ENCODE assay signal across 9 mouse cellular contexts in the genomic region with DNA sequence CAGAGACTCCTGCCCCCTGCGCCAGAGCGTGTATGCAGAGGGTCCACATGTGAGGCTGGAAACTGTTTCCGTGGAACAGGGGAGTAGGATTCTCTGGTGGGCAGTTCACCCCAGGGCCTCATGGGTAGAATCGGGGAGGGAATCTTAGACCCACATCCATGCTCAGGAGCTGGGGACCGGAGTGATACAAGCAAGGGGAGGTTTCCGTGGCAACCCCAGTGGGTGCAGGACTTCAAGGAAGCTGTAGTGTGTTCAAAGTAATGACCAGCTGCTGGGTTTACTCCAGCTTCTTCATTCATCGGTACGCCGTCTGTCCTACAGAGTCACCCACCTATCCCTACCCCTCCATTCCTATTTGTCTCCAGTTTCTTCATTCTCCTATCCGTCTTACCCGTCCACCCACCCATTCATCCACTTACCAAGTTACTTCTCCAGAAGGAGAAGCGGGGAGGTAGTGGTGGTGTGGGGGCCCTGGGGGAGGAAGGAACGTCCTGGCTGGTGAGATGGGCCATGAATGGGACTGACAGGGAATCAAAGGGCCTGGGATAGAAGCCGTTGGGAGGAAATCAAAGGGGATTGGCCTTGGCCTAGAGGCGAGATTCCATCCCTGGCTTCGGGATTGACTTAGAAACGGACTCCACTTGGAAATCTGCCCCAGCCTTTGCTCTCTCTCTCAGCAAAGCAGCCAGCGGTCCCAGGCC. TPM values are rescaled to one million over a fixed set of nuclear protein-coding genes. Genes with fewer than 3 reads are reported as not detected.
DNase-seq lines count a peak whose midpoint lies in the region; ATAC-seq and TF ChIP-seq lines count a peak whose summit lies in the region.
"Had no signal": no experiment of that assay in that cellular context is flagged by ENCODE, and none has a peak within 500 bp of the region (broad histone marks: within the 10 kb centered on the region; RNA-seq: fewer than 3 reads in every experiment).

No protein-coding gene starts in this region.

- H3K9ac ChIP-seq in lung, embryonic 16.5 days (ENCODE audit: low read length) = no peak overlapping the region; the same call in 1 of the 2 replicates
- H3K9ac ChIP-seq in lung, postnatal 0 days (replicated peaks; ENCODE audit: low read depth) = no peak overlapping the region
- no peak overlapping the region for H3K9ac ChIP-seq in intestine, embryonic 15.5 days

- peak; percentile 62 for DNase-seq in adrenal gland, adult 2 months
- no peak for DNase-seq in adrenal gland, postnatal 4 days (ENCODE audit: low spot score in 2 of 2)
- no peak for DNase-seq in lung, postnatal 0 days (ENCODE audit: low spot score)
- DNase-seq in layer of hippocampus, postnatal 10 days (ENCODE audit: low spot score in 2 of 2) = peak; percentile 38 to 63
- DNase-seq in right cerebral cortex, adult 18-20 months = peak; percentile 24
- no peak for DNase-seq in thymus, postnatal 10 days (ENCODE audit: low spot score in 2 of 2)

- H3K4me1 ChIP-seq in lung, embryonic 16.5 days (replicated peaks; ENCODE audit: control insufficient read depth, insufficient read depth, low read length) = peaks cover 13% of the 10 kb centered on the region
- H3K4me1 ChIP-seq in lung, postnatal 0 days (ENCODE audit: insufficient read depth, low read depth, low read length) = no peaks in the 10 kb centered on the region; the same call in 1 of the 2 replicates
- no peaks in the 10 kb centered on the region for H3K4me1 ChIP-seq in intestine, embryonic 15.5 days (replicated peaks)

- 70% methylated on average over 18 of the region's 18 CpGs for WGBS in lung, embryonic 16.5 days
- WGBS in lung, postnatal 0 days = 69% methylated on average over 18 of the region's 18 CpGs
- 82% methylated on average over 18 of the region's 18 CpGs for WGBS in intestine, embryonic 15.5 days

- no peak for TF ChIP-seq EP300 in lung, postnatal 0 days (IDR thresholded peaks at IDR 0.05)

- H3K4me3 ChIP-seq in lung, embryonic 16.5 days (ENCODE audit: low read length) = no peak overlapping the region
- H3K4me3 ChIP-seq in lung, postnatal 0 days (ENCODE audit: low read depth, low read length) = no peak overlapping the region
- no peak overlapping the region for H3K4me3 ChIP-seq in intestine, embryonic 15.5 days (replicated peaks)

- no peaks in the 10 kb centered on the region for H3K27me3 ChIP-seq in lung, embryonic 16.5 days (ENCODE audit: control insufficient read depth, insufficient read depth, low read depth, low read length)
- H3K27me3 ChIP-seq in lung, postnatal 0 days (replicated peaks; ENCODE audit: insufficient read depth, low read length) = no peaks in the 10 kb centered on the region
- H3K27me3 ChIP-seq in intestine, embryonic 15.5 days (replicated peaks) = no peaks in the 10 kb centered on the region

- H3K36me3 ChIP-seq in lung, embryonic 16.5 days (ENCODE audit: control insufficient read depth, insufficient read depth, low read length) = no peaks in the 10 kb centered on the region
- H3K36me3 ChIP-seq in lung, postnatal 0 days (ENCODE audit: insufficient read depth, low read length) = no peaks in the 10 kb centered on the region
- H3K36me3 ChIP-seq in intestine, embryonic 15.5 days = no peaks in the 10 kb centered on the region

- H3K27ac ChIP-seq in lung, embryonic 16.5 days (ENCODE audit: low read length) = no peak overlapping the region
- no peak overlapping the region for H3K27ac ChIP-seq in lung, postnatal 0 days (ENCODE audit: low read length)
- no peak overlapping the region for H3K27ac ChIP-seq in intestine, embryonic 15.5 days
- H3K27ac ChIP-seq: macrophage had no signal

- 0 out of 2 replicates have a peak, but pooled peaks cover 3% of the 10 kb centered on the region for H3K9me3 ChIP-seq in lung, embryonic 16.5 days (ENCODE audit: control insufficient read depth, low read length)
- H3K9me3 ChIP-seq in lung, postnatal 0 days (ENCODE audit: low read length) = no peaks in the 10 kb centered on the region
- no peaks in the 10 kb centered on the region for H3K9me3 ChIP-seq in intestine, embryonic 15.5 days

- TF ChIP-seq CTCF in lung, postnatal 0 days (IDR thresholded peaks at IDR 0.05) = no peak

- ATAC-seq in lung, embryonic 16.5 days (ENCODE audit: low read depth) = peak; percentile 37; the same call in 1 of the 2 replicates
- no peak for ATAC-seq in lung, postnatal 0 days
- no peak for ATAC-seq in intestine, embryonic 15.5 days

- no peak overlapping the region for H3K4me2 ChIP-seq in lung, embryonic 16.5 days (ENCODE audit: low read depth, low read length)
- H3K4me2 ChIP-seq in lung, postnatal 0 days (replicated peaks; ENCODE audit: low read depth, low read length) = no peak overlapping the region
- H3K4me2 ChIP-seq in intestine, embryonic 15.5 days (replicated peaks) = no peak overlapping the region

RNA-seq across cellular contexts. Expression of a gene that starts 41.4 kb away (rescaled TPM):
- total RNA-seq in adrenal gland, adult 2 months (2021) = 100 to 1,000 TPM; 582 to 615 TPM
- polyA plus RNA-seq in adrenal gland, adult 2 months (2012; rRNA removed) = 162 and 164 TPM in 2 replicates
- 100 to 1,000 TPM; 700 to 707 TPM for total RNA-seq in adrenal gland, postnatal 4 days (2021)
- 458 and 506 TPM in 2 replicates for polyA plus RNA-seq in lung, embryonic 16.5 days (2015; fragmentation: Nextera tagmentation; extraction: Ambion mirVana)
- 325 and 355 TPM in 2 replicates for polyA plus RNA-seq in lung, postnatal 0 days (2015; fragmentation: Nextera tagmentation; extraction: Ambion mirVana)
- total RNA-seq in layer of hippocampus, postnatal 10 days (2021) = 100 to 1,000 TPM; 322 to 405 TPM
- 464 and 472 TPM in 2 replicates for polyA plus RNA-seq in intestine, embryonic 15.5 days (2015; fragmentation: Nextera tagmentation; extraction: Ambion mirVana)

RNA-seq across cellular contexts. Expression of a gene that starts 48.6 kb away (rescaled TPM):
- 10 to 100 TPM; 31.5 to 70.5 TPM for total RNA-seq in adrenal gland, adult 2 months (2021)
- polyA plus RNA-seq in adrenal gland, adult 2 months (2012; rRNA removed) = 235 and 298 TPM in 2 replicates
- 10 to 100 TPM; 97.4 to 99.5 TPM for total RNA-seq in adrenal gland, postnatal 4 days (2021)
- polyA plus RNA-seq in lung, embryonic 16.5 days (2015; fragmentation: Nextera tagmentation; extraction: Ambion mirVana) = 560 and 561 TPM in 2 replicates
- 430 and 477 TPM in 2 replicates for polyA plus RNA-seq in lung, postnatal 0 days (2015; fragmentation: Nextera tagmentation; extraction: Ambion mirVana)
- total RNA-seq in layer of hippocampus, postnatal 10 days (2021) = 100 to 1,000 TPM in 1 of 2 experiments, 10 to 100 TPM in 1; 80.3 to 101 TPM
- polyA plus RNA-seq in intestine, embryonic 15.5 days (2015; fragmentation: Nextera tagmentation; extraction: Ambion mirVana) = 269 and 285 TPM in 2 replicates

Comparison
In these comparisons a context has a peak if more than half of its experiments do, and no peak if none do; other contexts are left out.
1. DNase-seq: peak in adrenal gland, adult 2 months (single experiment), layer of hippocampus, postnatal 10 days (2 of 2) and right cerebral cortex, adult 18-20 months (single experiment); none in adrenal gland, postnatal 4 days (0 of 2), lung, postnatal 0 days (single experiment) and thymus, postnatal 10 days (0 of 2).